Mouse (Mus musculus) cerebellum, adult 18-20 months (tissue): ENCODE measurements around the gene Hist1h4i.

Source experiments
- DNase-seq, 2 experiments: peaks; one replicate each; pipeline ENCODE4 v3.0.0; 2021

The Hist1h4i gene

GRCm38 (mm10) chr13:22036149-22036956 lies 4.8 kb downstream of the Hist1h4i start:
- no peak for DNase-seq

GRCm38 (mm10) chr13:22035267-22036148 lies 5.7 kb downstream of the Hist1h4i start, which contains the start of the genes Hist1h2ah and Hist1h2bk:
Gene Hist1h2ah (minus strand): TSS chr13:22035568.
Gene Hist1h2bk (plus strand): TSS chr13:22035870.
- DNase-seq: peak; percentile 74

DNA sequence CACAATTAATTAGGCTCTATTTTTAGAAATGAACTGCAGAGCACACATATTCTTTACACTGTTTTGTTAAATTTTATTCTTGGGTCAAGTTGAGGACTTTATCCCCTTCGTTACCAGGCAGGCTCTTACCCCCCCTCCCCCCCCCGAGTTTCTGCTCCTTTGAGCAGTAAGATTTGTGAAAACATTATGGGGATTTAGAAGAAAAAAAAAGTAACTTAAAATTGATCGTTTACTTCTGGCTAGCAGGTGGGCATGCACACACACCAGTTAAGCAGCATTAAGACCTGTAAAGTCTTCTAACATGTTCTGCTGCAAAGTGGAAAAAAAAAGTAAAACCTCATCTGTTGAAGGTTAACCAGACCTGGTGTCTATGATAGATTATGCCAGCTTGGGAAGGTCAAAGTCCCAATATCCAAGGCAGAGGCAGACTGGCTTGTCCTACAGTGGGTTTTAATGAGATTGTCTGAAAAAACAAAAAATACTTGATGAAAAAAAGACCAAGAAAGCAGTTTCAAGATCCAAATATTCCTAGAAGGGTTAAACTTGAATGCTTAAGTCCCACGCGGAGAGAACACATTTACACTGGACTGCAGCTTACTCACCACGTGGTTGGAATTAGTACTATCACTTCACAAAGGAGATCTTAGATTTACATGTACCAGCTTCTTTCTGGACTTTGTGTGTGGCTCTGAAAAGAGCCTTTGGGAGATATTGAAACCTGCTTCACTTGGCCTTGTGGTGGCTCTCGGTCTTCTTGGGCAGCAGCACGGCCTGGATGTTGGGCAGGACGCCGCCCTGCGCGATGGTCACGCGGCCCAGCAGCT lies 6.5 kb downstream of the Hist1h4i start:
- no peak for DNase-seq

- no peak for DNase-seq
Measured at GRCm38 (mm10) chr13:22033741-22034442, 7.3 kb downstream of the Hist1h4i start.

- DNase-seq: no peak
Measured at GRCm38 (mm10) chr13:22030493-22030892, 10.7 kb downstream of the Hist1h4i start.

- DNase-seq: no peak
Measured at GRCm38 (mm10) chr13:22029928-22030327, 11.2 kb downstream of the Hist1h4i start.

- DNase-seq: peak; percentile 91 to 96
Measured at GRCm38 (mm10) chr13:22028673-22029460, 12.3 kb downstream of the Hist1h4i start.

DNA sequence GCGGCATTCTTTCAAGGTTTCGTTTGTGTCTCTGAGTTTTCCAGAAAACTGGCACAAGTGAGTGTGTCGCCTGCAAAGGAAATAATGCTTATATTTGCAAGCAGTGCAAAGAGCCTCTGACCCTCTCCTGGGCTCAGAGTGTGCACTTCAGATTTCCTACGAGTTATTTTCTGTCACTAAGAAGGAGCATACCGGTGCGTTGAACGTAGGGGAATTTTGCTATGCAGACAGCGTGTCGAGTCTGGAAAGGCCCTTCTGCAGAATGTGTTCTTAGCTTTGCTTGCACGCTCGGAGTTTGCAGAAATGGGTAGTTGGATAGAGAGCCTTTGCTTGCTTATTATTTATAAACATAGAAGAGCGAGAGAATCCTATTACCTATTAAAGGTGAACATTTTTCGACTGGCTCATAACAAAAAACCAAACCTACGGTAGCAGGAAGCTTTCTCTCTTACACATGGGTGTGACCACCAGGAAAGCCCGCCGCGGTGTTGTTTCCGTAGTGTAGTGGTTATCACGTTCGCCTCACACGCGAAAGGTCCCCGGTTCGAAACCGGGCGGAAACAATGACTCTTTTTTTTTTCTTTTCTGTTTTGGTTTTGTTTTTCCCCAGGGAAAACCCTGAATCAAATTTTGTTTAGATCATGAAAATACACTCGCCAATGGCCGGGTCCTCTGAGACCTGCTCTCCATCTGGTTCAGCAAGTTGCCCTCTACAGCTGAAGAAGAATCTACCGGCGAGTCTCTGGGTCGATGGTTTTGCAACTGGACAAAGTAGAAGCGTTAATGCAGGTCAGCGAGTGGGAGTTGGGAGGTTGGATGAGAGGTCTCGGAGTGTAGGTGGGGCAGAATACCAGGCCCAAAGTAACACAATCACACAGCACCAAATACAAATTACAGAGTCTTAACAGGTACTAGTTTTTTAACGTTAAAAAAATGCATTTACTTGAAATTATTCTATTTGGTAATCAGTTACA lies 14.8 kb downstream of the Hist1h4i start:
- peak; percentile 43 to 75 for DNase-seq

DNA sequence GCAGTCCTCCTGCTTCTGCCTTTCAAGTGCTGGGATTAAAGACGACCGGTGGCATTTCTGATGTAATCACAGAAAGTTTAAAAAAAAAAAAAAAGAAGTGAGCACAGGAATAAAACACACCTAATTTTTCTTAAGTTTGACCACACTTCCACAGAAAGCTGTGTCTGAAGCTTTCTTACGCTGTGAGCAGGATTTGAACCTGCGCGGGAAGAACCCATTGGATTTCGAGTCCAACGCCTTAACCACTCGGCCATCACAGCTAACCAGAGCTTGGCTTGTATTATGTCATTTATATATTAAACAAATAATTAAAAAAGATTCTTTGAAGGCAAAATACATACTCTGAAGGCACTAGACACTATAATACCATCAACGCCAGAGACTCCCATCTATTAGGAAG lies 18.9 kb downstream of the Hist1h4i start:
- DNase-seq: peak; percentile 46 to 62

DNA sequence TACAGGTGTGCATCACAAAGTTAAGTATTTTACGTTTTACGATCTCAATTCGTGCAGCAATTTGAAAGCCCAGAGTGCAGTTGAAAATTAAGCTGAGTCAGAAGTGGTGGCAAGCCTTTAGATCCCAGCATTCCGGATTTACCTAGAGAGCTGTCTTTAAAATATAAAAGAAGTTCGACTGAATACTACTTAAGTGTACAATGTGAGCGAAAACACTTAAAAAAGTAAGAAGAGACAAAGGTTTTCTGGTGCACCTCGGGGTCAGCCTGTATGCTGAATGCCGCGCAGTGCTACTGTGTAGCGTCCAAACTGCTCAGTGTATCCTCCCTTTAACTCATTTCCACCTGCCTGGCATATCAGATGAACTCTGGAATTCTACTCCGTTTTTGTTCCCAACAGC lies 19.6 kb downstream of the Hist1h4i start:
- DNase-seq: no peak

- no peak for DNase-seq
Measured at GRCm38 (mm10) chr13:22020901-22021339, 20.2 kb downstream of the Hist1h4i start.

DNA sequence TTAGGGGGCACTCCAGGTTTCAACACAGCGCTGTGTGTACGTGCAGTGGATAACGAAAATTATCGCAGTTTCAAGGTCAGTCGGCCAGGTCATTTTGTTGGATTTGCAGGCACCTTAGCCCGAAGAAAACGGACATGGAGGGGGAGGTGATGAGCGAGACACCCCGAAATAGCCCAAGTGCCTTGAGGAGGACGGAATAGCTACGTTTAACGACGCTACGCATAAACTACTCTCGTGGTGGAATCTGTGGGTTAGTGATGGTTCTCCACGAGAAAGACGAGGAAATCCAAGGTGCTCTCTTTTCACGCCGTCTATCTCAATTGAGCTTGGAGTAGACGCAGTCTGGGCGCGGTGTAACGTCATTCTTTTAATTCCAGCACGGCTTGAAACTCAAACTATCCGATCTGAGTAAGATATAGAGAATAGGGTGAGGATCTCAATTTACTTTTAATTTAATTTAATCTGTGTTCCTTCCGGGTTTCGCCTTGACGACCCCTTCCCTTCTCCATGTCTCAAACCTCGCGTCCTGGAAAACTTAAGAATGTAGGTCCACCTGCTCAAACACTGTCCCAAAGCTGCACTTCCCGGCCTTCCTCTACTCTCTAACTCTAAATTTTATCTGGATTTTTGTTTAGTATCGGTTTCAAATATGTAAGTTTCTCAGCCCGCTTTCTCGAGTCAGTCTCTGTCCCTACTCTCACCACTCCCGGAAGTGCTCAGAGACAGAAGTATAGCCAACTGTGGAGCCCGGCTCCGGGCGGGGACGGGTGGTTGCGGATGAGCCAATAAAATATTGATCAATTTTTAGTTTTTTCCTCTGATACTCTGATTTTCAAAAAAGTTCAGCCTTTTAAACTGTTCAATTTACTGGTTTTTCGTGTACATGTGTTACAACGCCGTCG lies 21.0 kb downstream of the Hist1h4i start:
- DNase-seq: no peak

- DNase-seq: peak in 1 of 2 experiments; percentile 45
Measured at GRCm38 (mm10) chr13:22015479-22016450, 25.4 kb downstream of the Hist1h4i start.

- DNase-seq: no peak
Measured at GRCm38 (mm10) chr13:22014411-22014845, 26.7 kb downstream of the Hist1h4i start.

DNA sequence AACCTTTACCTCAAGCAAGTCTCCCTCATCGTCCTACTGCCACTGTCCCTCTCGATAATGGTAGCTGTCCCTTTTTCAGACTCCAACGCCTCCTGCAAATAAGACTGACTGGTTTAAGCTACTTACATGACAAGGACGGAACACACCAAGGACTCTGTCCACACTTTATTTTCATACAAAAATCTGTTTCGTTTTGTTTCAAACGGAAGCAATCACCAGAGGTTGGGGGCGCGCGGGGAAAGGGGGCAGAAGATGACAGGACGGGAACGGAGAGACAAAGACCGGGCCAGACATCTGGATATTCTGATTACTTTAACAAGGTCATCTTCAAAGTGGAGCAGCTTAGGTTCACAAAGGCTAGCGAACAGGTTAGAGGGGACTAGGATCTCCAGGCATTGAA lies 27.4 kb downstream of the Hist1h4i start:
- DNase-seq: no peak

GRCm38 (mm10) chr13:22009642-22010041 lies 31.5 kb downstream of the Hist1h4i start, which contains the start of gene Prss16:
Gene Prss16 (minus strand): TSS chr13:22009742.
- no peak for DNase-seq

DNA sequence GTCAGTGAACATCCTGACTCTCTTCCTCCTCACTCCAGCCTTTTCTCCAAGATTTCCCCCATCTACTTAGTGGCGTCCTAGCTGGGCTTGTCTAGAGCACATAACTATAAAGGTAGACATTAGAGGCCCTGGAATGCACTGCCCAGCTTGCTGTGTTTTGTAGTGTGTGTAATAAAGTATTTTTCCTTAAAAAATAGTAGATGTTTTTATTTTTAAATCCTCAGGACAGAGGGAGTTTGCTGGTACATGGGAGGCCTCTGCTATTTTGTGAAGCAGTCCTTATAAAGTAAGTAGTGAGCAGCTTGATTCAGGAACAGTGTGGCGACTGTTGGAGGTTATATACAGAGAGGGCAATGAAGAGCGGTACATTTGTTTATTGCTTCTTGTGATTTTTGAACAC lies 32.5 kb downstream of the Hist1h4i start:
- no peak for DNase-seq
